Mouse (Mus musculus): ENCODE results near the gene Lmna.

Gene Lmna

GRCm38 (mm10) chr3:88540085-88540484 is 30.3 kb upstream of the Lmna start:
- CTCF ChIA-PET, result no interaction called here

- CTCF ChIA-PET, result no interaction called here
These were observed 29.6 kb upstream of the Lmna start for GRCm38 (mm10) chr3:88539397-88539796.

GRCm38 (mm10) chr3:88538271-88539145 is 28.8 kb upstream of the Lmna start:
- CTCF ChIA-PET, result no interaction called here

- CTCF ChIA-PET, result no interaction called here
These were observed 27.4 kb upstream of the Lmna start for GRCm38 (mm10) chr3:88537146-88537545.

- CTCF ChIA-PET, result interaction anchor here (0.5 kb wide), 1 partner anchor 550 kb away, joined by 3 read pairs; no protein-coding TSS in a partner anchor
These were observed 26.6 kb upstream of the Lmna start for GRCm38 (mm10) chr3:88536103-88536930.

- CTCF ChIA-PET, result interaction anchor here (0.5 kb wide), 1 partner anchor 549 kb away, joined by 3 read pairs; no protein-coding TSS in a partner anchor
These were observed 25.8 kb upstream of the Lmna start for GRCm38 (mm10) chr3:88535527-88535926.

- CTCF ChIA-PET, result no interaction called here
These were observed 25.2 kb upstream of the Lmna start for GRCm38 (mm10) chr3:88535005-88535404.

- CTCF ChIA-PET, result interaction anchor here (0.6 kb wide), 1 partner anchor 25 kb away, joined by 4 read pairs; no protein-coding TSS in a partner anchor
These were observed 23.9 kb upstream of the Lmna start for GRCm38 (mm10) chr3:88533706-88534105.

GRCm38 (mm10) chr3:88532689-88533511 is 23.1 kb upstream of the Lmna start:
- CTCF ChIA-PET, result interaction anchor here (0.6 kb wide), 1 partner anchor 24 kb away, joined by 4 read pairs; no protein-coding TSS in a partner anchor

- CTCF ChIA-PET, result interaction anchor here (0.5 to 0.7 kb wide), 4 partner anchors 11 to 126 kb away, joined by 3 to 8 read pairs (median 4); partner anchors contain the start of genes Sema4a and Slc25a44
These were observed 22.5 kb upstream of the Lmna start, which contains the start of gene Mex3a for GRCm38 (mm10) chr3:88532299-88532674. TSS of gene Mex3a (plus strand) at chr3:88532395.

- CTCF ChIA-PET, result interaction anchor here (0.5 to 0.7 kb wide), 5 partner anchors 12 to 255 kb away, joined by 3 to 8 read pairs (median 3); partner anchors contain the start of genes Sema4a and Slc25a44
These were observed 21.9 kb upstream of the Lmna start for GRCm38 (mm10) chr3:88531348-88532298.

- CTCF ChIA-PET, result interaction anchor here (0.6 to 0.7 kb wide), 2 partner anchors 8 to 11 kb away, joined by 3 to 7 read pairs; no protein-coding TSS in a partner anchor
These were observed 20.5 kb upstream of the Lmna start for GRCm38 (mm10) chr3:88530082-88530864.

- CTCF ChIA-PET, result no interaction called here
These were observed 19.6 kb upstream of the Lmna start for GRCm38 (mm10) chr3:88529204-88530000.

GRCm38 (mm10) chr3:88528646-88529045 is 18.9 kb upstream of the Lmna start:
- CTCF ChIA-PET, result interaction anchor here (0.7 kb wide), 1 partner anchor 42 kb away, joined by 10 read pairs; no protein-coding TSS in a partner anchor

GRCm38 (mm10) chr3:88527565-88527964 is 17.8 kb upstream of the Lmna start:
- CTCF ChIA-PET, result no interaction called here

- CTCF ChIA-PET, result interaction anchor here (0.6 to 1.7 kb wide), 8 partner anchors 20 to 178 kb away, joined by 3 to 6 read pairs (median 3); no protein-coding TSS in a partner anchor
These were observed 16.7 kb upstream of the Lmna start for GRCm38 (mm10) chr3:88526157-88527131.

- CTCF ChIA-PET, result interaction anchor here (0.5 to 1.7 kb wide), 7 partner anchors 23 to 496 kb away, joined by 3 to 6 read pairs (median 4); no protein-coding TSS in a partner anchor
These were observed 15.3 kb upstream of the Lmna start for GRCm38 (mm10) chr3:88525021-88525420.
